Mouse (Mus musculus) cortical plate, adult 2 months (tissue): ENCODE measurements around the gene Camta1. TPM values are rescaled to one million over a fixed set of nuclear protein-coding genes. Genes with fewer than 3 reads are reported as not detected.

ENCODE experiments used
- H3K27ac ChIP-seq: fragments of 200-500 bp; 2 replicates; pipeline ENCODE4 v1.5.1; 2012; ENCODE audit warnings: low read length, control low read depth, inconsistent platforms; ENCODE audit not compliant: insufficient read depth
- H3K4me1 ChIP-seq: fragments of 200-500 bp; 2 replicates; pipeline ENCODE4 v1.6.1; 2011; ENCODE audit warnings: low read length; ENCODE audit not compliant: control insufficient read depth, insufficient read depth
- H3K4me3 ChIP-seq: fragments of 200-500 bp; 2 replicates; pipeline ENCODE4 v1.5.1; 2011; ENCODE audit warnings: mild to moderate bottlenecking, low read length, control low read depth; ENCODE audit not compliant: insufficient read depth
- CTCF ChIP-seq: fragments of 200-500 bp; IDR thresholded peaks from 2 replicates; pipeline ENCODE4 v1.5.1; 2011; ENCODE audit warnings: mild to moderate bottlenecking, control low read depth, low read length; ENCODE audit not compliant: insufficient read depth; ENCODE audit errors: extremely low read depth
- POLR2A ChIP-seq: fragments of 200-500 bp; IDR thresholded peaks from 2 replicates; pipeline ENCODE4 v1.6.1; 2011; ENCODE audit warnings: mild to moderate bottlenecking, low read length, control low read depth; ENCODE audit not compliant: insufficient read depth; ENCODE audit errors: extremely low read depth
- polyA plus RNA-seq: library from polyadenylated mRNA; depleted of rRNA; stranded (reverse); fragments of >200 nt; gene quantifications from 2 replicates; pipeline ENCODE4 v1.2.3, GENCODE M21; 2012

The Camta1 gene
- polyA plus RNA-seq, 1 experiment = 111 TPM

DNA sequence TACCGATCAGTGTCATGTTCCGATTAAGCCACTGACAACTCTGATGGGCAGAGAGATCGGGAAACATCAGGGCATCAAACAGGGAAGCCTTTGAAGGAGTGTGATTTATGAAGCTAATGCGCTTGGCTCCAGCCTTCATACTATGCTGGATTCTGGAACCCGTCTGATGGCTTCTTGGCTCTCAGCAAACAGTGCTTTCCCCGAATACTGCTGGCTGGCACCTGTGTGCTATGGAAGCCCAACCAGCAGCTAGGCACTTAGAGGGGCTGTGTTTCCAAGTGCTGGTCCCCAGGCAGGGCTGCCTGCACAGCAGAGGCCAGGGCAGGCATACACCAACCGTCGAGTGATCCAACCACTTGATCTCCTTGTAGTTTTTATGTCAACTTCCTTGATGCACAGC lies 701.2 kb downstream of the Camta1 start:
- no peak overlapping the region for H3K4me3 ChIP-seq
- TF ChIP-seq POLR2A = no peak
- TF ChIP-seq CTCF = no peak
- H3K27ac ChIP-seq = no peak overlapping the region
- no peaks in the 10 kb centered on the region for H3K4me1 ChIP-seq

GRCm38 (mm10) chr4:151158250-151158649 lies 703.4 kb downstream of the Camta1 start:
- Histone ChIP-seq H3K27ac (no peak overlapping the region), H3K4me3 (no peak overlapping the region), H3K4me1 (no peaks in the 10 kb centered on the region)
- TF ChIP-seq CTCF (no peak), POLR2A (no peak)

GRCm38 (mm10) chr4:151156904-151157303 lies 704.8 kb downstream of the Camta1 start:
- peak; percentile 97 for TF ChIP-seq CTCF
- TF ChIP-seq POLR2A = no peak
- H3K27ac ChIP-seq = no peak overlapping the region
- no peak overlapping the region for H3K4me3 ChIP-seq
- no peaks in the 10 kb centered on the region for H3K4me1 ChIP-seq

DNA sequence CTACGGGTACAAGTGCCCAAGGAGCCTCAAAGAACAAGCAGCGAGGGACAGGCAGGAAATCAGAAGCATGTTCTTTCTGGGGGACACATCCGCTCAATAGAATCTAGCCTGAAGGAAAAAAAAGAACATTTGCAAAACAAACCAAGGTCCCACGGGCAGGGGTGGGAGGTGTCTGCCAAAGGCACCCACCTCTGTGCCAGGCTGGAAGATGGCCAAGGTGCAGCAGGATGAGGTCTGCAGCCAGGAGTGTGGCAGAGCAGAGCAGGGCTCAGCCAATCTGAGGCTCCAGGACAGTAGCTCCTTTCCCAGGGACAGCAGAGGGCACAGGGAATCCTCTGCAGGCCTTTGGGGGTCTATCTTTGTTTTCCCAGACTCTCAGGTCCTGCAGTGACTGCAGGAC lies 706.1 kb downstream of the Camta1 start:
- no peak overlapping the region for H3K4me3 ChIP-seq
- TF ChIP-seq POLR2A = no peak
- TF ChIP-seq CTCF = no peak
- H3K4me1 ChIP-seq = no peaks in the 10 kb centered on the region
- H3K27ac ChIP-seq = no peak overlapping the region

- H3K27ac ChIP-seq = no peak overlapping the region
- H3K4me3 ChIP-seq = no peak overlapping the region
- no peak for TF ChIP-seq POLR2A
- H3K4me1 ChIP-seq = no peaks in the 10 kb centered on the region
These were observed 707.4 kb downstream of the Camta1 start for GRCm38 (mm10) chr4:151154306-151154705.

DNA sequence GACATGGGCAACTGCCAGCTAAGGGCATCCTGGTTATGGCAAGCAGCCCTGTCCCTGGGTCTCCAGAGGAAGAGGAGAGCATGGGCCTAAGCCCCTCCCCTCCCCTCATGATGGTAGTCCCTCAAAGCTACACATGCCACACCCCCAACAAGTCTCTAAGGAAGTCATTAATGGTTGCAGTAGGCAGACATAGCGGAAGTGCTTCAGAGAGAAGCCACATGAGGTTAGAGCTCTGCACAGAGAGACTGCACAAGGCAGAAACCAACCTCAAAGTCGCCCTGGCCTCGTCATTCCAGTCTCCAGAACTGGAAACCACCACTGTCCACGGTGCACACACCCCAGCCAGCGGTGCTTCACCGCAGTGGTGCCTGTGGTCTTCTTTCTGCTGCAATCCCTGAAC lies 709.7 kb downstream of the Camta1 start:
- no peak for TF ChIP-seq CTCF
- no peak for TF ChIP-seq POLR2A
- Histone ChIP-seq H3K27ac (no peak overlapping the region), H3K4me1 (no peaks in the 10 kb centered on the region), H3K4me3 (no peak overlapping the region)

DNA sequence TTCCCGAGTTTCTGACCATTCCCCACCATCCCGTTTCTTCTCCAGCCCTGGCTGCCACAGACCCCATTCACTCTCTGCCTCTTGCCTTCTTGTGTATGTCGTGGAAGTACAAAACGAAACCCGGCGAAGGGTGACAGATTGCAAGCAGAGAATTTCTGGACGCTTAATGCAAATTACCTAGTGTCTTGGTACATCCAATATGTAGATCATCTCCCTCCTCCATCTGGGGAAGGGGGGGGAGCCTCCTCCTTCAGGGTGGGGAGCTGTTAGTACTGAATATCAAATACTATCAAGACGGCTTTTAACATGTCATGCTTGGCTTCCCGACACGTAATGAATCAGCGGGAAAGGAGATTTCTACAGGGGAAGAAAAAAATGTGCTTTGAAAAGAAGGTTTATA lies 710.8 kb downstream of the Camta1 start:
- Histone ChIP-seq H3K27ac (no peak overlapping the region), H3K4me3 (no peak overlapping the region), H3K4me1 (no peaks in the 10 kb centered on the region)
- TF ChIP-seq POLR2A = no peak
- no peak for TF ChIP-seq CTCF

- Histone ChIP-seq H3K27ac (no peak overlapping the region), H3K4me3 (no peak overlapping the region), H3K4me1 (no peaks in the 10 kb centered on the region)
- TF ChIP-seq POLR2A = no peak
- TF ChIP-seq CTCF = no peak
These were observed 711.6 kb downstream of the Camta1 start for GRCm38 (mm10) chr4:151150115-151150514.

DNA sequence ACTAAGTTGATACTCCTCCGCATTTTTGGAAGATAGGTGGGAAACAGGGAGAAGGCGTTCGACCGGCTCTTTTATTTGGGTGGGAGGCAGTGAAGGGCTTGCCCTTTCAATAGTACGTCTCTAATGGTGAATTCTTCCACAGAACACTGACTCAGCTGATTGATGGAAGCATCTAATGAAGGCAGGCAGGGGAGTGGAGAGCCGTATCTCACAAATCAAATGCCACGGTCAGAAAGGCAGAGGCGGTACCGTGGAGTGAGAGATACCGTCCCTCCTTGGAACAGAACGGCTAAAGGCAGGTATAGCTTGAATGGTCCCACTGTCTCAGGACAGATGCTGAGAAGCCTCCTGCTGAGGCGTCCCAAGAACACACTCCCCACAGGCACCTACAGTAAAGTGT lies 714.1 kb downstream of the Camta1 start:
- no peaks in the 10 kb centered on the region for H3K4me1 ChIP-seq
- H3K27ac ChIP-seq = no peak overlapping the region
- TF ChIP-seq CTCF (no peak), POLR2A (no peak)
- no peak overlapping the region for H3K4me3 ChIP-seq

DNA sequence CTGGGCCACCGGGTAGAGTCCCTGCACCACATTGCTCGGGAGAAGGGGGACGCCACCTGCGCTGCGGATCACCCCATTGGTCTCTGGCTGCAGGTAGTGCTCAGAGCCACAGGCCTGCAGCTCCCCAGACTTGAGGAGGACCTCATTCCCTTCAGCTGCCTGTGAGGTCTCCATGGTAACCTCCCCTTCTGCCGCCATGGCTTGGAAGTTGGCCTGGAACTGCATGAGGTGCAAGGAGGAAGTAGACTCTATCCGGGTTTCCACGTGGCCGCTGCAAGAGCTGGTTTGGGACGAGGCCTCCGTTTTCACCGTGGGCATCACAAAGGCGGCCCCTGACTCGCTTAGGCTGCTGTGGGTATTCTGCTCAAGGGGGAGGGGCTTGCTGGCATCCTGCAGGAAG lies 717.6 kb downstream of the Camta1 start:
- Histone ChIP-seq H3K27ac (no peak overlapping the region), H3K4me1 (peaks cover 6% of the 10 kb centered on the region), H3K4me3 (no peak overlapping the region)
- TF ChIP-seq CTCF (no peak), POLR2A (no peak)
